Comparison of ENCODE assay signal across 4 mouse cellular contexts in genomic region chr1:21259981-21260380, GRCm38 (mm10). TPM values are rescaled to one million over a fixed set of nuclear protein-coding genes. Genes with fewer than 3 reads are reported as not detected.
"Had no signal": no experiment of that assay in that cellular context is flagged by ENCODE, and none has a peak within 500 bp of the region (broad histone marks: within the 10 kb centered on the region; RNA-seq: fewer than 3 reads in every experiment).

No protein-coding gene starts in this region.

RNA-seq across cellular contexts. Expression of gene Gsta3, which starts 19.6 kb away (rescaled TPM):
- total RNA-seq: megakaryocyte, adult 5-6 weeks; megakaryocyte-erythroid progenitor cell, adult 5-6 weeks; midbrain, postnatal 0 days had no signal
- polyA plus RNA-seq: limb, embryonic 10.5 days had no signal
